Comparison of ENCODE assay signal across 11 mouse cellular contexts in genomic region chr6:88800735-88801134, GRCm38 (mm10). TPM values are rescaled to one million over a fixed set of nuclear protein-coding genes. Genes with fewer than 3 reads are reported as not detected.
A peak's percentile ranks its signal among the peaks of the same experiment; 100 is the strongest.
DNase-seq lines count a peak whose midpoint lies in the region; ATAC-seq lines count a peak whose summit lies in the region.
"Had no signal": no experiment of that assay in that cellular context is flagged by ENCODE, and none has a peak within 500 bp of the region (broad histone marks: within the 10 kb centered on the region; RNA-seq: fewer than 3 reads in every experiment).

No protein-coding gene starts in this region.

- intact Hi-C loops in heart, postnatal 36 days (cut with DNase I), result no loop called here
- intact Hi-C loops in left cerebral cortex, postnatal 4 days (cut with DNase I), result no loop called here
- intact Hi-C loops in heart, postnatal 10 days (cut with DNase I), result no loop called here

- no peak for ATAC-seq in megakaryocyte progenitor cell, adult 5-6 weeks (replicated peaks; ENCODE audit: poor library complexity)

- DNase-seq in heart, adult 11 months, result peak; percentile 97
- DNase-seq in heart, postnatal 36 days, result no peak
- DNase-seq in left cerebral cortex, postnatal 4 days, result peak; percentile 90
- no peak for DNase-seq in left cerebral cortex, adult 8-10 months (ENCODE audit: low spot score in 2 of 2)
- DNase-seq in cerebellum, adult 8-10 months, result peak; percentile 91
- peak; percentile 51 to 55 for DNase-seq in heart, postnatal 10 days
- no peak for DNase-seq in adrenal gland, postnatal 4 days (ENCODE audit: low spot score in 2 of 2)
- DNase-seq: B cell, adult 2 months; liver; thymus, adult 18-20 months had no signal

RNA-seq across cellular contexts. Expression of gene Abtb1, which starts 41.0 kb away (rescaled TPM):
- 10 to 100 TPM; 28.1 to 29.2 TPM for total RNA-seq in heart, postnatal 36 days (2021)
- total RNA-seq in left cerebral cortex, postnatal 4 days (2021), result 10 to 100 TPM; 23.2 to 25.3 TPM
- total RNA-seq in left cerebral cortex, adult 8-10 months (2022), result 10 to 100 TPM; 38.1 to 45.4 (median 43.1) TPM
- 10 to 100 TPM; 18.7 to 21.0 TPM for total RNA-seq in heart, postnatal 10 days (2021)
- total RNA-seq in adrenal gland, postnatal 4 days (2021), result 10 to 100 TPM; 44.2 to 46.2 TPM
- 7.8 and 9.5 TPM in 2 replicates for total RNA-seq in megakaryocyte progenitor cell, adult 5-6 weeks (2015)
- total RNA-seq in megakaryocyte progenitor cell, adult 5-6 weeks (2017), result 40.1 and 40.7 TPM in 2 replicates

Comparison
In these comparisons a context has a peak if more than half of its experiments do, and no peak if none do; other contexts are left out.
1. DNase-seq: peak in heart, adult 11 months (single experiment), left cerebral cortex, postnatal 4 days (single experiment), cerebellum, adult 8-10 months (single experiment) and heart, postnatal 10 days (2 of 2); none in heart, postnatal 36 days (0 of 2), left cerebral cortex, adult 8-10 months (0 of 2) and adrenal gland, postnatal 4 days (0 of 2).